Mouse (Mus musculus) liver, embryonic 15.5 days (tissue): Measurements from ENCODE around the gene Cdiptos. TPM values are rescaled to one million over a fixed set of nuclear protein-coding genes. Genes with fewer than 3 reads are reported as not detected.

ENCODE experiments used
- ATAC-seq: fragments of 200-750 bp; cut with Nextera tagmentation; 2 replicates; pipeline ENCODE4 v1.8.0; 2017; ENCODE audit warnings: moderate number of reproducible peaks, mild to moderate bottlenecking, moderate library complexity; ENCODE audit not compliant: insufficient read depth
- H3K27ac ChIP-seq: fragments of 300-500 bp; sonication (generic); replicated peaks from 2 replicates; pipeline ENCODE4 v1.5.1; 2015; ENCODE audit warnings: mild to moderate bottlenecking, inconsistent platforms
- H3K27me3 ChIP-seq: fragments of 300-500 bp; sonication (generic); 2 replicates; pipeline ENCODE4 v1.6.1; 2015; ENCODE audit warnings: mild to moderate bottlenecking, inconsistent platforms
- H3K36me3 ChIP-seq: fragments of 300-500 bp; sonication (generic); replicated peaks from 2 replicates; pipeline ENCODE4 v1.6.1; 2015; ENCODE audit warnings: moderate library complexity, mild to moderate bottlenecking, inconsistent platforms
- H3K4me1 ChIP-seq: fragments of 300-500 bp; sonication (generic); replicated peaks from 2 replicates; pipeline ENCODE4 v1.6.1; 2015; ENCODE audit warnings: inconsistent platforms
- H3K4me2 ChIP-seq: fragments of 300-500 bp; sonication (generic); 2 replicates; pipeline ENCODE4 v1.6.1; 2015; ENCODE audit warnings: moderate library complexity, mild to moderate bottlenecking, inconsistent platforms
- H3K4me3 ChIP-seq: fragments of 300-500 bp; sonication (generic); replicated peaks from 2 replicates; pipeline ENCODE4 v1.5.1; 2015; ENCODE audit warnings: mild to moderate bottlenecking, inconsistent platforms
- H3K9ac ChIP-seq: fragments of 300-500 bp; sonication (generic); 2 replicates; pipeline ENCODE4 v1.6.1; 2015; ENCODE audit warnings: moderate library complexity, mild to moderate bottlenecking, inconsistent platforms
- H3K9me3 ChIP-seq: fragments of 300-500 bp; sonication (generic); replicated peaks from 2 replicates; pipeline ENCODE4 v1.6.1; 2016; ENCODE audit warnings: inconsistent platforms
- WGBS: fragments of 180-500 bp; shearing (Covaris S2); methylation state at CpG from one replicate; pipeline ENCODE4 v1.1.7; 2015; ENCODE audit warnings: mixed read lengths; ENCODE audit not compliant: insufficient replicate concordance; 5-methylcytosine and 5-hydroxymethylcytosine counted together
- polyA plus RNA-seq: library from polyadenylated mRNA; unstranded; fragments of >200 nt; fragmentation: Nextera tagmentation; extraction: Ambion mirVana; gene quantifications from 2 replicates; pipeline ENCODE4 v1.2.1, GENCODE M21; 2015

Gene Cdiptos
- polyA plus RNA-seq, 1 experiment from 2014 or later: 0.63 TPM

GRCm38 (mm10) chr7:126922624-126923060 is 53.3 kb downstream of the Cdiptos start, which contains the start of gene Tmem219:
Gene Tmem219 (minus strand): TSS chr7:126922917.
- no peaks in the 10 kb centered on the region for H3K27me3 ChIP-seq
- 72% methylated on average over 5 of the region's 5 CpGs for WGBS
- peaks cover 37% of the 10 kb centered on the region for H3K4me1 ChIP-seq
- no peak within 1 kb of the TSS; the same call in 1 of the 2 replicates for H3K27ac ChIP-seq
- no peaks in the 10 kb centered on the region for H3K9me3 ChIP-seq
- H3K4me3 ChIP-seq: peak within 1 kb of the TSS; percentile 9; the same call in 1 of the 2 replicates
- H3K36me3 ChIP-seq: no peaks in the 10 kb centered on the region
- H3K4me2 ChIP-seq: peak within 1 kb of the TSS; percentile 37
- no peak within 1 kb of the TSS for H3K9ac ChIP-seq
- ATAC-seq: no peak

Other genes with a start within 250 kb of the Cdiptos start
- gene Mapk3, start 216.5 kb downstream of the Cdiptos start, polyA plus RNA-seq: 20.0 and 23.5 TPM in 2 replicates
- gene Gdpd3, start 209.8 kb downstream of the Cdiptos start, polyA plus RNA-seq: 0.74 and 0.84 TPM in 2 replicates
- 103 and 119 TPM in 2 replicates for gene Ypel3, start 199.1 kb downstream of the Cdiptos start, polyA plus RNA-seq
- 0.50 and 0.79 TPM in 2 replicates for gene Tbx6, start 194.6 kb downstream of the Cdiptos start, polyA plus RNA-seq
- gene Ppp4c, start 183.6 kb downstream of the Cdiptos start, polyA plus RNA-seq: 107 and 113 TPM in 2 replicates
- gene Fam57b, start 178.4 kb downstream of the Cdiptos start, polyA plus RNA-seq: not detected in 2 replicates
- not detected in 2 replicates for gene 4930451I11Rik, start 144.5 kb downstream of the Cdiptos start, polyA plus RNA-seq
- 0.09 TPM in 1 of 2 replicates, not detected in the other for gene Doc2a, start 128.7 kb downstream of the Cdiptos start, polyA plus RNA-seq
- 8.6 and 13.6 TPM in 2 replicates for gene Hirip3, start 114.1 kb downstream of the Cdiptos start, polyA plus RNA-seq
- gene Ino80e, start 113.7 kb downstream of the Cdiptos start, polyA plus RNA-seq: 29.4 and 33.9 TPM in 2 replicates
- gene Taok2, start 91.4 kb downstream of the Cdiptos start, polyA plus RNA-seq: 11.3 and 12.9 TPM in 2 replicates
- gene Tmem219, start 53.2 kb downstream of the Cdiptos start, polyA plus RNA-seq: 17.0 and 19.3 TPM in 2 replicates
- gene Kctd13, start 47.2 kb downstream of the Cdiptos start, polyA plus RNA-seq: 4.1 and 5.0 TPM in 2 replicates
- gene Asphd1, start 26.5 kb downstream of the Cdiptos start, polyA plus RNA-seq: not detected in 2 replicates
- gene Sez6l2, start 25.5 kb downstream of the Cdiptos start, polyA plus RNA-seq: 0.07 and 0.12 TPM in 2 replicates
- 44.8 and 51.7 TPM in 2 replicates for gene Cdipt, start 184 bp downstream of the Cdiptos start, polyA plus RNA-seq
- 9.2 TPM in 2 replicates for gene Mvp, start 38.5 kb upstream of the Cdiptos start, polyA plus RNA-seq
- not detected in 2 replicates for gene Pagr1b, start 40.4 kb upstream of the Cdiptos start, polyA plus RNA-seq
- 32.8 and 39.1 TPM in 2 replicates for gene Pagr1a, start 41.3 kb upstream of the Cdiptos start, polyA plus RNA-seq
- gene Gm42742, start 45.0 kb upstream of the Cdiptos start, polyA plus RNA-seq: 3.6 and 4.0 TPM in 2 replicates
- 0.13 and 0.56 TPM in 2 replicates for gene Prrt2, start 45.1 kb upstream of the Cdiptos start, polyA plus RNA-seq
- gene Maz, start 50.9 kb upstream of the Cdiptos start, polyA plus RNA-seq: 38.1 and 45.7 TPM in 2 replicates
- 108 and 111 TPM in 2 replicates for gene Kif22, start 66.4 kb upstream of the Cdiptos start, polyA plus RNA-seq
- 0.24 and 0.33 TPM in 2 replicates for gene Zg16, start 111.2 kb upstream of the Cdiptos start, polyA plus RNA-seq
- 8.2 and 9.5 TPM in 2 replicates for gene AI467606, start 115.3 kb upstream of the Cdiptos start, polyA plus RNA-seq
- gene Qprt, start 146.1 kb upstream of the Cdiptos start, polyA plus RNA-seq: 65.5 and 76.7 TPM in 2 replicates
- gene Spn, start 161.7 kb upstream of the Cdiptos start, polyA plus RNA-seq: 6.7 and 6.8 TPM in 2 replicates
- gene Cd2bp2, start 220.0 kb upstream of the Cdiptos start, polyA plus RNA-seq: 18.0 and 21.5 TPM in 2 replicates
- gene Tbc1d10b, start 232.4 kb upstream of the Cdiptos start, polyA plus RNA-seq: 17.1 and 18.2 TPM in 2 replicates
- gene Mylpf, start 232.8 kb upstream of the Cdiptos start, polyA plus RNA-seq: 67.8 and 89.3 TPM in 2 replicates